Mouse (Mus musculus) liver, adult 2 months (tissue): ENCODE results near the gene Prrc2a. TPM values are rescaled to one million over a fixed set of nuclear protein-coding genes. Genes with fewer than 3 reads are reported as not detected.
A peak's percentile ranks its signal among the peaks of the same experiment; 100 is the strongest.

Experiments
- DNase-seq: peaks from one replicate; pipeline ENCODE4 v3.0.0-alpha.2; 2011; ENCODE audit warnings: low read depth, low spot score; ENCODE audit errors: extremely low read depth
- H3K27ac ChIP-seq: fragments of 200-500 bp; replicated peaks from 2 replicates; pipeline ENCODE4 v1.5.1; 2012; ENCODE audit warnings: low read depth, mild to moderate bottlenecking, control low read depth, inconsistent platforms, low read length; ENCODE audit not compliant: insufficient read depth
- H3K27me3 ChIP-seq: fragments of 200-500 bp; 2 replicates; pipeline ENCODE4 v1.6.1; 2012; ENCODE audit warnings: mild to moderate bottlenecking, moderate library complexity, low read length, inconsistent platforms; ENCODE audit not compliant: control insufficient read depth, insufficient read depth
- H3K36me3 ChIP-seq: fragments of 200-500 bp; 2 replicates; pipeline ENCODE4 v1.6.1; 2012; ENCODE audit warnings: low read length, inconsistent platforms; ENCODE audit not compliant: control insufficient read depth, insufficient read depth
- H3K4me1 ChIP-seq: fragments of 200-500 bp; 2 replicates; pipeline ENCODE4 v1.6.1; 2011; ENCODE audit warnings: low read length; ENCODE audit not compliant: control insufficient read depth, insufficient read depth
- H3K4me3 ChIP-seq: fragments of 200-500 bp; 2 replicates; pipeline ENCODE4 v1.5.1; 2011; ENCODE audit warnings: low read depth, mild to moderate bottlenecking, control low read depth, low read length, moderate library complexity; ENCODE audit not compliant: insufficient read depth
- H3K79me2 ChIP-seq: fragments of 200-500 bp; 2 replicates; pipeline ENCODE4 v1.6.1; 2012; ENCODE audit warnings: inconsistent platforms, mild to moderate bottlenecking, low read length, moderate library complexity; ENCODE audit not compliant: control insufficient read depth, insufficient read depth
- H3K9ac ChIP-seq: fragments of 200-500 bp; 2 replicates; pipeline ENCODE4 v1.6.1; 2012; ENCODE audit warnings: low read depth, mild to moderate bottlenecking, control low read depth, inconsistent platforms, low read length
- CTCF ChIP-seq: fragments of 200-500 bp; IDR thresholded peaks from 2 replicates; pipeline ENCODE4 v1.5.1; 2011; ENCODE audit warnings: low read depth, low read length, control low read depth
- POLR2A ChIP-seq: fragments of 200-500 bp; IDR thresholded peaks from 2 replicates; pipeline ENCODE4 v1.6.1; 2011; ENCODE audit warnings: low read length, control low read depth; ENCODE audit not compliant: insufficient read depth; ENCODE audit errors: extremely low read depth
- WGBS: fragments of 180-500 bp; shearing (Covaris S2); methylation state at CpG from one replicate; pipeline ENCODE4 v1.1.7; 2018; 5-methylcytosine and 5-hydroxymethylcytosine counted together
- polyA plus RNA-seq: library from polyadenylated mRNA; depleted of rRNA; stranded (reverse); fragments of >200 nt; gene quantifications from 2 replicates; pipeline ENCODE4 v1.2.3, GENCODE M21; 2012
- total RNA-seq: library from RNA; depleted of rRNA; stranded (reverse); fragments of >200 nt; gene quantifications from 2 replicates; pipeline ENCODE4 v1.2.3, GENCODE M21; 2014

Gene Prrc2a
- total and polyA plus RNA-seq, 2 experiments = 12.4 to 144 TPM

DNA sequence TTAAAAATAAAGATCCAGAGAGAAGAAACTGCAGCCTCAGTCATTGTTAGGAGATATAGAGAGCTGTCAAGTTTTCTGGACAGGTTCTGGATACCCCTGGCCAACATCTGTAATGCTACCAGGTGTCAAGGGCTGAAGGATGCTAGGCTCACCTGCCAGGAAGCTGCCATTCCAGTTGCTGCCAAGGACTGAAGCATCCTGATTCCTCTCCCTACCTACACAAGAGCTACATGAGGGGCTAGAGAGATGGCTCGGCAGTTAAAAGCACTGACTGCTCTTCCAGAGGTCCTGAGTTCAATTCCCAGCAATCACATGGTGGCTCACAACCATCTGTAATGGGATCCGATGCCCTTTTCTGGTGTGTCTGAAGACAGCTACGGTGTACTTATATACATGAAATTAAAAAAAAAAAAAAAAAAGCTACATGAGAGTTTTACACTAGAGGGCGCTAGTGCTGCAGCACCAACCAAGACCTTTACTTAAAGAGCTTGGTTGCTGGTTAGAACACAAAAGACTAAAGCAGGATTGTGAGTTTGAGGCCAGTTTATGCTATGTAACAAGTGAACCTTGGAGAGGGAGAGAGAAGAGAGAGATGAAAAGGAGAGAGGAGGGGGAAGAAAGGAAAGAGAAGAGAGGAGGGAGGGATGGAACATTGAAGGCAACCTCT, 4.0 kb upstream of the Prrc2a start:
- Histone ChIP-seq H3K27me3 (no peaks in the 10 kb centered on the region), H3K79me2 (peaks cover 9% of the 10 kb centered on the region; the same call in 1 of the 2 replicates), H3K36me3 (no peaks in the 10 kb centered on the region), H3K4me1 (peaks cover 3% of the 10 kb centered on the region), H3K4me3 (no peak overlapping the region), H3K9ac (no peak overlapping the region), H3K27ac (no peak overlapping the region)
- peak; percentile 57 for DNase-seq
- WGBS = 18% methylated on average over 4 of the region's 4 CpGs
- no peak for TF ChIP-seq POLR2A
- no peak for TF ChIP-seq CTCF

GRCm38 (mm10) chr17:35167794-35168193, 3.1 kb upstream of the Prrc2a start:
- no peak for DNase-seq
- H3K36me3 ChIP-seq = no peaks in the 10 kb centered on the region
- no peaks in the 10 kb centered on the region for H3K27me3 ChIP-seq
- peaks cover 5% of the 10 kb centered on the region for H3K4me1 ChIP-seq
- WGBS = 84% methylated on average over 7 of the region's 7 CpGs
- no peak overlapping the region for H3K27ac ChIP-seq
- peaks cover 12% of the 10 kb centered on the region; the same call in 1 of the 2 replicates for H3K79me2 ChIP-seq
- no peak for TF ChIP-seq POLR2A
- no peak for TF ChIP-seq CTCF
- H3K4me3 ChIP-seq = no peak overlapping the region
- H3K9ac ChIP-seq = no peak overlapping the region

GRCm38 (mm10) chr17:35166352-35167035, 1.8 kb upstream of the Prrc2a start:
- Histone ChIP-seq H3K27me3 (no peaks in the 10 kb centered on the region), H3K9ac (no peak overlapping the region), H3K79me2 (peaks cover 22% of the 10 kb centered on the region), H3K4me1 (peaks cover 5% of the 10 kb centered on the region), H3K27ac (no peak overlapping the region), H3K4me3 (no peak overlapping the region), H3K36me3 (peaks cover 6% of the 10 kb centered on the region)
- WGBS = 77% methylated on average over 8 of the region's 8 CpGs
- peak; percentile 64 for DNase-seq
- TF ChIP-seq POLR2A (no peak), CTCF (peak; percentile 50; the same call in 1 of the 2 replicates)

GRCm38 (mm10) chr17:35165451-35166155, 906 bp upstream of the Prrc2a start:
- no peaks in the 10 kb centered on the region for H3K27me3 ChIP-seq
- no peak for DNase-seq
- peaks cover 26% of the 10 kb centered on the region for H3K79me2 ChIP-seq
- H3K36me3 ChIP-seq = peaks cover 13% of the 10 kb centered on the region
- H3K4me1 ChIP-seq = peaks cover 5% of the 10 kb centered on the region
- no peak overlapping the region for H3K27ac ChIP-seq
- 26% methylated on average over 12 of the region's 12 CpGs for WGBS
- no peak overlapping the region; the same call in 1 of the 2 replicates for H3K4me3 ChIP-seq
- no peak for TF ChIP-seq POLR2A
- no peak for TF ChIP-seq CTCF
- H3K9ac ChIP-seq = no peak overlapping the region

DNA sequence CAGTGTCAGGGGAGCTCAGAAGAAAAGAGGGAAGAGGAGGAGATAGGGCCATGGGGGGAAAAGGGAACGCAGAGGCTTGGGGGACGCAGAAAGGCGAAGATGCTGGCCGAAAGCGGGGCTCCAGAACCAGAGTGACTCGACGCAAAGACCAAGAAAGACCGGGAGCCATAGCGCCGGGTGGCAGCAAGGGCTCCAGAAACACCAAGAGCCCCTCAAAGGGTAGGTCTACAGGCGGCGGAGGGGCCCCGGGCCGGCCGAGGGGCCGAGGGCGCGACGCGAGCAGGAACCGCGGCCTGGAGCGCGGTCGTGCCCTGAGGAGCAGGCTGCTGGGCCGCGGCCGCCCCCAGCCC, 504 bp downstream of the Prrc2a start:
- Histone ChIP-seq H3K4me1 (peaks cover 5% of the 10 kb centered on the region), H3K36me3 (peaks cover 27% of the 10 kb centered on the region), H3K79me2 (peaks cover 34% of the 10 kb centered on the region), H3K27me3 (no peaks in the 10 kb centered on the region), H3K27ac (peak overlapping the region; percentile 68), H3K4me3 (peak overlapping the region; percentile 93), H3K9ac (peak overlapping the region; percentile 98)
- DNase-seq = no peak
- WGBS = 0% methylated on average over 27 of the region's 28 CpGs
- TF ChIP-seq POLR2A = no peak
